Mouse (Mus musculus): ENCODE data around the gene Prokr2. TPM values are rescaled to one million over a fixed set of nuclear protein-coding genes. Genes with fewer than 3 reads are reported as not detected.
"Not testable (repeated sequence)": the region's sequence is repeated elsewhere in the genome, so short reads cannot be mapped to it uniquely, and the experiment has no call there.

The Prokr2 gene
- polyA plus RNA-seq, 1 experiment from 2014 or later = 3.7 TPM

DNA sequence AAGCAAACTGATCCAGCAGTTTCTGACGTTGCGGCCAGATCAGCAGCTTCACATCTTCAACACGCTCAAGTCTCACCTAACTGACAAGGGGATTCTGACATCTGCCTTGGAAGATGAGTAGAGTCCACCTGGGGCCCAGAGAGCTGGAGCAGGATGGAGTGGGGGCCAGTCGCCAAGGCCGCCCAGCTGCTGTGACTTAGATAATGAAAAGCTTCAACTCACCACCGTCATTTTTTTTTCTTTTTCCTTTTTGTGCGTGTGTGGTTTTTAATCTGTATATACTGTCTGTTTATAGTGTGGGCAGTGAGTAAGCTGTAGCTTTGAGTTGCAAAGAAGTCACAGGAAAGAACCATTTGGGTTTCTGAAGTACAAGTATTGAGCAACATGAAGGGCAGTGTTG, 80.1 kb downstream of the Prokr2 start:
- no peaks in the 10 kb centered on the region for H3K27me3 ChIP-seq
- H3K4me3 ChIP-seq = no peak overlapping the region
- no peaks in the 10 kb centered on the region; the same call in 1 of the 2 replicates for H3K4me1 ChIP-seq
- H3K9me3 ChIP-seq = no peaks in the 10 kb centered on the region
- H3K36me3 ChIP-seq = peaks cover 53% of the 10 kb centered on the region
- 90% methylated on average over 7 of the region's 7 CpGs for WGBS
- no peak for ATAC-seq (ENCODE audit: insufficient number of reproducible peaks, insufficient read depth, low FRiP score, low TSS enrichment)
- no peak overlapping the region for H3K27ac ChIP-seq
- no peak overlapping the region for H3K9ac ChIP-seq
- no peak overlapping the region for H3K4me2 ChIP-seq (replicated peaks)

DNA sequence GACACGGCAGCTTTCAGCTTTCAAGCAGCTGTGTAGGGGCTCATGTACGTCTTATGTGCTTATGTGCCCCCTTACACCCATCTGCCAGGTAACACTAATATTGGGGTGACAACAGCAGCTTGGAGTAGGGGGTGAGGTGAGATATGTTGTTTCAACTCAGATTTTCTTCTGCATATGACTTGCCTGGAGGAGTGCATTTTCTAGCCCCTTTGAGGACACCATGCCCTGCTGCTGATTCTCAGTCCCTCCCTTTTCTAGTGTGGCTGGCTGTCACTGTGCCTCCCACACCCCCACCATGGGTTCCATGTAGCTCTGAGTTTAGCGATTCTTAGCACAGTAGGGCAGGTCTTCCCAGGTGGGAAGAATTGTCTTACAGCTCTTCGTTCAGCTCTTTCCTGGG, 83.8 kb downstream of the Prokr2 start:
- no peak overlapping the region for H3K4me2 ChIP-seq (replicated peaks)
- H3K9ac ChIP-seq = no peak overlapping the region
- no peak for ATAC-seq (ENCODE audit: insufficient number of reproducible peaks, insufficient read depth, low FRiP score, low TSS enrichment)
- WGBS = 93% methylated on average over 4 of the region's 4 CpGs
- no peak overlapping the region for H3K27ac ChIP-seq
- no peak overlapping the region for H3K4me3 ChIP-seq
- peaks cover 68% of the 10 kb centered on the region for H3K36me3 ChIP-seq
- H3K9me3 ChIP-seq = no peaks in the 10 kb centered on the region
- no peaks in the 10 kb centered on the region for H3K27me3 ChIP-seq
- H3K4me1 ChIP-seq = no peaks in the 10 kb centered on the region

DNA sequence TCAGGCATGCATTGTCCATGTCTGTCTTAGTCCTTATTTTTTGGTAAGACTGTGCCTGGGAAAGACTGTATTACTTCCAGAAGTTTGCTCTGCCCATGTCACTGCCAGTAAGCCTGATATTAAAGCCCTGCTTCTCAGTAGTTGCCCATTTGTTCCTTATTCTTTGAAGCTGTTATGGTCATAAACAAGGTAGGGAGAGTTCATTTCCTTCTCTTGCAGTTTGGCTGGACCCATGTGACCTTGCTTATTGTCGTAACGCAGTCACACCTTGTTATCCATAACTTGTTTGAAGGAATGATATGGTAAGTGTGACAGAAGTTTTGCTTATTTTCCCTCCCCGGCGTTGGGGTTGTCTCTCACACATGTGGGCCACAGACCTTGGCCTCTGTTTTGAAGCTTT, 87.0 kb downstream of the Prokr2 start:
- Histone ChIP-seq H3K4me1 (no peaks in the 10 kb centered on the region), H3K36me3 (peaks cover 70% of the 10 kb centered on the region), H3K4me3 (no peak overlapping the region), H3K9ac (no peak overlapping the region), H3K4me2 (replicated peaks) (no peak overlapping the region), H3K27ac (no peak overlapping the region), H3K9me3 (no peaks in the 10 kb centered on the region), H3K27me3 (no peaks in the 10 kb centered on the region)
- 84% methylated on average over 4 of the region's 4 CpGs for WGBS
- ATAC-seq (ENCODE audit: insufficient number of reproducible peaks, insufficient read depth, low FRiP score, low TSS enrichment) = no peak

DNA sequence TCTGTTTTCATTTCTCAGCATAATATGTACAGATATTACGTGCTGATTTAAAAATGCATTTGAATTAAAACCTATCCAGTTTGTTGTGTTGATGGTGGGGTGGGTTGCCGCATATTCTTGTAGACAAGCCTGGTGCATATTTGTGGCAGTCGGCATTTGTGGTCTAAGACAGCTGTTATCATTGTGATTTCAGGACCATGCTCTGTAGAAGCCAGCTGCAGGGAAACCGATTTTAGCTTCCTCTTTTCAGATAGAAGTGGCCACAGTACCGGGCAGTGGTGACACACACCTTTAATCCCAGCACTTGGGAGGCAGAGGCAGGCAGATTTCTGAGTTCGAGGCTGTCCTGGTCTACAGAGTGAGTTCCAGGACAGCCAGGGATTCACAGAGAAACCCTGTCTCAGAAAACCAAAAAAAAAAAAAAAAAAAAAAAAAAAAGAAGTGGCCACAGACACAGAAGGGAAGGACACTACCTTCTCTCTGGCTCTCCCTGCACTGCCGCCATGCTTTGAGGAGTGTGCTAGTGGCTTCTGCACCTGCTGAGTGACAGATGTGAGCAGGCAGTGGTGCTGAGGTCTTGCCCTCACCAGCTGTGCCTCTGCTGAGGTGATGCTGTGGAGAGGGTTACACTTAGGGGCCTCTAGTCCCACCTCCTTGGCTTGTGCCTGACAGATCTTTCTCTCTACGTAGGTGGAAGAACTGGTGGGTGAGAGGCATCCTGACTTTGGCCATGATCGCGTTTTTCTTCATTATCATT, 91.4 kb downstream of the Prokr2 start:
- Histone ChIP-seq H3K9me3 (no peaks in the 10 kb centered on the region), H3K9ac (no peak overlapping the region), H3K27me3 (no peaks in the 10 kb centered on the region), H3K4me1 (no peaks in the 10 kb centered on the region), H3K4me3 (no peak overlapping the region), H3K27ac (no peak overlapping the region), H3K36me3 (peaks cover 36% of the 10 kb centered on the region), H3K4me2 (replicated peaks) (no peak overlapping the region)
- no peak for ATAC-seq (ENCODE audit: insufficient number of reproducible peaks, insufficient read depth, low FRiP score, low TSS enrichment)
- WGBS = 92% methylated on average over 10 of the region's 10 CpGs

DNA sequence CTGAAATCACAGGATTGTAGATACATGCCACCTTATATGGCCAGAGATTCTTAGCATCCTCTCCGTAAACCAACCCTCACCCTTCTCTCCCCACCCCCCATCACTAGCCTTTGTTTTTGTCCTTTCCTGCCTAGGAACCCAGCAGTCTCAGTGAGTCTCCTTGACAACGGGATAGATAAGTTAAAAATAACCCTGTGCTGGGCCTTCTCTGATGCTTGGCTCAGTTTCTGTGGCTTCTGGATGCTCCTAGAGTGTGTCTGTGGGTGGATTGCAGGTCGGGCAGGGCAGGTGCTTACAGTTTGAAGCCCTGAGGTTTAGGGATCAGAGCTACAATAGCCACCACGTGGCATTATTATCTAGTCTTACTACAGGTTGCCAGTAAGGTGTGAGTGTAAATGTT, 93.2 kb downstream of the Prokr2 start:
- Histone ChIP-seq H3K4me1 (no peaks in the 10 kb centered on the region), H3K9me3 (no peaks in the 10 kb centered on the region; the same call in 1 of the 2 replicates), H3K36me3 (peaks cover 21% of the 10 kb centered on the region; the same call in 1 of the 2 replicates), H3K4me3 (no peak overlapping the region), H3K9ac (no peak overlapping the region), H3K27me3 (no peaks in the 10 kb centered on the region), H3K27ac (no peak overlapping the region), H3K4me2 (replicated peaks) (no peak overlapping the region)
- 47% methylated on average over 4 of the region's 4 CpGs for WGBS
- ATAC-seq (ENCODE audit: insufficient number of reproducible peaks, insufficient read depth, low FRiP score, low TSS enrichment) = no peak

DNA sequence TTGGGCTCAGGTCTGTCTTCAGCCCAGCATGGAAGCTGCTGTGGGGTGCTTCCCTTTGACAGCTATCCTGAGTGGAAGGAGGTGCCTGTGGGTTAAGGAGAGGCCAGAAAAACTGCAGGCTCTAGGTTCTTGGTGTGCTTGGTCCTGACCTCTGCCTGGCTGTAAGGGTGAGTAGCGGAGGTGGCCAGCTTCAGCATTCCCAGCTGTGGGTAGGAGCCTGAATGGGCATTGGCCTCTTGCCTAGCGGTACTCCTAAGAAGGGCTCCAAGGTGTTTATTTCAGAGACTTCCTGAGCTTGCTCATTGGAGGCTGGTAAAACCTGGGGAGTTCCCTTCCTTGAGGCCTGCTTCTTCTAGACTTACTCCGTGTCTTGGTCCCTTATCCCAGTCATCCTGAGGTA, 94.0 kb downstream of the Prokr2 start:
- H3K4me1 ChIP-seq = no peaks in the 10 kb centered on the region
- no peak for ATAC-seq (ENCODE audit: insufficient number of reproducible peaks, insufficient read depth, low FRiP score, low TSS enrichment)
- no peak overlapping the region for H3K4me2 ChIP-seq (replicated peaks)
- no peak overlapping the region for H3K4me3 ChIP-seq
- no peaks in the 10 kb centered on the region for H3K27me3 ChIP-seq
- peaks cover 19% of the 10 kb centered on the region; the same call in 1 of the 2 replicates for H3K36me3 ChIP-seq
- no peaks in the 10 kb centered on the region; the same call in 1 of the 2 replicates for H3K9me3 ChIP-seq
- H3K9ac ChIP-seq = no peak overlapping the region
- 79% methylated on average over 3 of the region's 3 CpGs for WGBS
- 0 out of 2 replicates have a peak overlapping the region, but pooled peaks have one; percentile 9 for H3K27ac ChIP-seq

DNA sequence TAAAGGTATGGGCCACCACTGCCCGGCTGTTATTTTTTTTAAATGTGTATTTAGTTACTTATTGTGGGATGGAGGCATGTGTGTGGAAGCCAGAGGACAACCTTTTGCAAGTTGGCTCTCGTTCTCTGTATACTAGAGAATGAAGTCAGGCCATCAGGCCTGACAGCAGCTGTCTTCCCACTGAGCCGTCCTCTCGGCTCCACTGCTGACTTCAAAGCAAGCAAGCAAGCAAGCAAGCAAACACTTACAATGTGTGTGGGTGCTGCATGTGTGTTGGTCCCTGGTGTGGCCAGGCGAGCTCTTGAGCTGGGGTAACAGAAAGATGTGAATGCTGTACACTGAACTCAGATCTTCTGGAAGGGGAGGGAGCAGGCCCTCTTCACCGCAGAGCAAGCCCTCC, 94.4 kb downstream of the Prokr2 start:
- Histone ChIP-seq H3K9me3 (no peaks in the 10 kb centered on the region; the same call in 1 of the 2 replicates), H3K4me1 (no peaks in the 10 kb centered on the region), H3K4me3 (no peak overlapping the region), H3K9ac (no peak overlapping the region), H3K4me2 (replicated peaks) (no peak overlapping the region), H3K27me3 (no peaks in the 10 kb centered on the region), H3K36me3 (peaks cover 15% of the 10 kb centered on the region; the same call in 1 of the 2 replicates), H3K27ac (0 out of 2 replicates have a peak overlapping the region, but pooled peaks have one; percentile 9)
- 81% methylated on average over 6 of the region's 6 CpGs for WGBS
- ATAC-seq (ENCODE audit: insufficient number of reproducible peaks, insufficient read depth, low FRiP score, low TSS enrichment) = no peak

DNA sequence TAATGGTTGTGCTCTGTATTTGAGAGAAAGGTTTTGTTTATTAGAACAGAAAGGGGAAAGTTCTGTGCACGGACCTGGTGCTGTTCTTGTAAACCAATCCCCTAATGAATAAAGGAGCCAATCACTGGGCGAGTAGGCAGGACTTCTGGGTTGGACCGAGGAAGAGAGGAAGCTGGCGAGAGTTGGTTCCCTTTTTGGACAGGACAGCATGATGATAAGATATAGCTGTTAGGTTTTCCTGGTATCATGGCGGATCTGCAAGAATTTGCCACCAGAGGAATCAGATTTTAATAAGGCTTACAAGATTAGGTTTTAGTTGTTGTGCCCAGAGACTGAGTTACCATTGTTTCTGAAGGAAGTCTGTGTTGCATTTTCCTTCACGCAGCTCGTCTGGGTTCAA, 96.0 kb downstream of the Prokr2 start:
- 78% methylated on average over 5 of the region's 7 CpGs for WGBS
- not testable (repeated sequence) for H3K4me1 ChIP-seq; ATAC-seq (ENCODE audit: insufficient number of reproducible peaks, insufficient read depth, low FRiP score, low TSS enrichment); H3K9ac ChIP-seq; H3K4me3 ChIP-seq; H3K9me3 ChIP-seq; H3K27ac ChIP-seq; H3K36me3 ChIP-seq; H3K4me2 ChIP-seq (replicated peaks); H3K27me3 ChIP-seq

Other genes with a start within 250 kb of the Prokr2 start
- gene Slc23a2, start 240.3 kb downstream of the Prokr2 start, polyA plus RNA-seq (2016; fragmentation: Nextera tagmentation; extraction: Ambion mirVana) = 15.0 and 16.4 TPM in 2 replicates
- 47.6 and 54.8 TPM in 2 replicates for gene Tmem230, start 137.6 kb downstream of the Prokr2 start, polyA plus RNA-seq (2016; fragmentation: Nextera tagmentation; extraction: Ambion mirVana)
- 259 and 261 TPM in 2 replicates for gene Pcna, start 132.1 kb downstream of the Prokr2 start, polyA plus RNA-seq (2016; fragmentation: Nextera tagmentation; extraction: Ambion mirVana)
- gene Cds2, start 122.3 kb downstream of the Prokr2 start, polyA plus RNA-seq (2016; fragmentation: Nextera tagmentation; extraction: Ambion mirVana) = 30.1 and 32.7 TPM in 2 replicates
- 59.8 and 61.8 TPM in 2 replicates for gene Gpcpd1, start 202.3 kb upstream of the Prokr2 start, polyA plus RNA-seq (2016; fragmentation: Nextera tagmentation; extraction: Ambion mirVana)